Mouse (Mus musculus) thymus, adult 18-20 months (tissue): Measurements from ENCODE around the gene Myct1.

Experiments used
- DNase-seq, 2 experiments: peaks; one replicate each; pipeline ENCODE4 v3.0.0; 2022; ENCODE audit warnings: mixed read lengths in 2 of 2

Myct1 gene

GRCm38 (mm10) chr10:5593464-5593863, at the start of gene Myct1:
TSS of gene Myct1 (plus strand) at chr10:5593775.
- DNase-seq = no peak

GRCm38 (mm10) chr10:5546428-5546827, 47.1 kb upstream of the Myct1 start:
- no peak for DNase-seq

GRCm38 (mm10) chr10:5547769-5548168, 45.8 kb upstream of the Myct1 start:
- no peak for DNase-seq

GRCm38 (mm10) chr10:5548651-5549050, 44.9 kb upstream of the Myct1 start:
- no peak for DNase-seq

DNA sequence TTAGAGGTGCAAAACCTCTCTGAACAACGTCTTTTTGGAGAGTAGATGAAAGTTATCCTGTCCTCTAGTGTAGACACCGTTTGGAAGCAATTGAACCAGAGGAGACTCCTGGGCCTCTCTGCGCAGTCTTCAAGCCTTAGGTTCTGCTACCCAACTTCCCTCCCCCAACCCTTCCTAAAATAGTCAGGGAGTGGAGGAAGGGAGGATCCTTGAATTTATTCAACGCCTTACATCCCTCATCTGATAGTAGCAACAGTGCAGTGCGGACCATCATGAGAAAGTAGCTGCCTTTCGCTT, 43.8 kb upstream of the Myct1 start:
- no peak for DNase-seq

DNA sequence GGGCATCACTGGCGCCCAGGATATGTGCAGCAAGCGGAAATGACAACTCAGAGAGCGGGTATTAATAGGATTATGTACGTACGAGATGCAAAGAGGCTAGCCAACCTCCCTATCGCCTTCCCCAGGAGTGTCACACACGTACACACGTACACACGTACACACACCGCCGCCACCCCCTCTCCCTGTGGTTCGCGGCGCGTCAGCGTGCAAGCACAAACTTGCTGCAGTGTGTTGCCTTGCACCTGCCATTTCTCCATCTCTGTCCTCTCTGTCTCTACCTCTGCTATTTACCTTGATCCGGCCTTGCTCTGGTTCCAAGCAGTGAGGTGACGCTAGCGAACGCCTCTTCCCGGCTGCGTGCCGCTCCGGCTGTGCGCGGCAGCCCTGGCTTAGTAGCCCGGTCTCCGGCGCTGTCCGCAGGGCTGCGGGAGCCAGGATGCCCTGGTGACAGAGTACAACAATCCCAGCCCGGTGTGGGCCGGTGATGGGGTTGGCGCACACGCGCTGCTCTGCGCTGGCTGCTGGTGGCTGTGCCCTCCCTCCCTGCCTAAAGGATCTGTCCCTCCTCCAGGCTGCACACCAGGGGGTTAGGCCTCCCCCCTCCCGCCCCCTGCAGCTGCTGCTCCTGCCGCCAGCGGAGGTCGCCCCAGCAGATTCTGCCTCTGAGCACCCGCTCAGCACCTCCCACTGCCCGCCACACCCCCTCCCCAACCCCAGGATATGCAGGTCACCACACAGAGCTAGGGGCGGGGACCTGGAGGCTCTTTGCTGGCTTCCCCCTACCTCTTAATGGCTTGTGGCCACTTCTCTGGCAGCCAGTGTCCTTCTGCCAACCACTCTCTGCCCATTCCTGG, 43.2 kb upstream of the Myct1 start:
- peak; percentile 17 to 31 for DNase-seq

GRCm38 (mm10) chr10:5551382-5551781, 42.2 kb upstream of the Myct1 start, which contains the start of gene Syne1:
TSS of gene Syne1 (minus strand) at chr10:5551482.
- no peak for DNase-seq

GRCm38 (mm10) chr10:5554941-5555340, 38.6 kb upstream of the Myct1 start:
- no peak for DNase-seq

- no peak for DNase-seq
Measured at GRCm38 (mm10) chr10:5558808-5559207, 34.8 kb upstream of the Myct1 start.

- DNase-seq = no peak
Measured at GRCm38 (mm10) chr10:5560526-5560925, 33.0 kb upstream of the Myct1 start.

DNA sequence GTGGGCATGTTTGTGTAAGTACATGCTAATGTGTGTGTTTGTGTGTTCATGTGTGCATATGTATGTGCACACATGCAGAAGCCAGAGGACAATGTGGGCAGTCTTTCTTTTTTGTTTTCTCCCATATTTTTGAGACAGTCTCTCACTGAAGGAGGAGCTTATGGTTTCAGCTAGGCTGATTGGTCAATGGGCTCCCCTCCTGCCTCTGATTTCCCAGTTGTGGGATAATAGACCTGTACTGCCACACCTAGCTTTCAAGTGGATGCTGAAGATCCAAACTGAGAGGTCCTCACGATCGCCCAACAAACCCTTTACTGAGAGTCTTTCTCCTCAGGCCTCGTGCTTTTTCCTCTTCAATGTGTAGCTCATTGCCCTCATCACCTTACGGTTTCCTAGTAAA, 31.9 kb upstream of the Myct1 start:
- DNase-seq = no peak

DNA sequence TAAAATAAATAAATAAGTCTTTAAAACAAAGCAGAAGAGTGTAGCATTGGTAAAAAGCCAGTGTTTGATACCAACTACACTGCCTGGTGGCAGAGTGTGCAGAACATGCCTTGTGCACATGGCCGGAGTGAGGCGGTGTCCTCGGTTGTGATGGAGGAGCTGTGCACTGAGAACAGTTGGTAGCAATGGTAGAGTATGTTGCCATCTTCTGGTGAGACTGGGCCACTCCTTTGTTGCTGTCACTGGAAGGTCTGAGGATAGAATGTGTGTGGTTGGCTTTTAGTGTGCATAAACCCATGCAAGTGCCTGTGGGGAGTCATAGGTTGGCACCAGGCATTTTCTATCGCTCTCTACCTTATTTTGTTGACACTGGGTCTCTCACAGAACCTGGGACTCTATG, 24.6 kb upstream of the Myct1 start:
- no peak for DNase-seq

DNA sequence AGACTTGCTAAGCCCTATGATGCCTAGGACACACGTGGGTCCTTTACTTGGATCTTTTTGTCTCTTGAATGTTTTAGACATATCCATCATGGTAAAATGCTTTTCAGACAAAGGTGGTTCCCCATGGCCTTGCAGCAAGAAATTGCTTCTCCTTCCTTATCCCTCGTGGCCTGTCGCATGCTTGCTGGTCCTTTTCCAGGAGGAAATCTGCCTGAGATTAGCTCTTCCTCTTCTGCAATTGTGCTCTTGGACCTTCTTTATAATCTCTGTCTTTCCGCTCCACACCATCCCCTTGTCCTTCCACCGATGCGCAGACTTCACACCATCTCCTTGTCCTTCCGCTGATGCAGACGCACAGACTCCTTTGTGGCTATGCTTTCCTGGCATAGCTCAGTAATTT, 23.5 kb upstream of the Myct1 start:
- no peak for DNase-seq

GRCm38 (mm10) chr10:5571332-5571731, 22.2 kb upstream of the Myct1 start:
- DNase-seq = no peak

DNA sequence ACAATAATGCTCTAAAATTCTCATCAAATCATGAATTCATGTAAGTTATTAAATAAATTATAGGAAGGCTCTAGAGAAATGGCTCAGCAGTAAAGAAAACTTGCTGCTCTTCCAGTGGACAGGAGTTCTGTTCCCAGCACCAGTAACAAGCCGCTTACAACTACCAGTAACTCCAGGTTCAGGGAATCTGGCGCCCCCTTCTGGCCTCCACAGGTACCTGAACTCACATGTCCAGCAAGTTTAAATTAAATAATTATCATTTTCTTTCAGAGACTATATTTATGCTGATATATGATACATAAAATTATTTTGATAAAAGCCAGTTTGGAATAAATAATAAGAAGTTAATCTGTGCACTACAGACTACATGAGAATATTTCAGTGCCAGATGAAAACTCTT, 20.2 kb upstream of the Myct1 start:
- DNase-seq = no peak

- no peak for DNase-seq
Measured at GRCm38 (mm10) chr10:5591061-5591460, 2.5 kb upstream of the Myct1 start.

DNA sequence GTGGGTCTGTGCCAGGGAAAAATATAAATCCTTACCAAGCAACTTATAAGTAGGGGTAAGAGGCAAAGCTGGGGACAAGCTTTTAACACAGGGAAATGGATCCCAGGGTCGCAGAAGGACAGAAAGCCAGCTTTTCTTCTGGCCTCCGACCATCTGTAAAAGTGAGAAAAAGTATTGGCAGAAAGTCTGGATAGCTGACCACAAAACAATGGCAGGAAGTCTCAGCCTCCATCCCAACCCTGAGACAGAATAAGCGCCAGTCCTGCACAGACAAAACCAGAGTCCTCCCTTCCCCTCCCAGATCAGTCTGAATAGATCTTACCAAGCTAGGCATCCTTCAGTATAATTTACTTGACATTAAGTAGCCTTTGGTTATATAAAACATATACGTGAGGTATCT, 1.6 kb upstream of the Myct1 start:
- no peak for DNase-seq

DNA sequence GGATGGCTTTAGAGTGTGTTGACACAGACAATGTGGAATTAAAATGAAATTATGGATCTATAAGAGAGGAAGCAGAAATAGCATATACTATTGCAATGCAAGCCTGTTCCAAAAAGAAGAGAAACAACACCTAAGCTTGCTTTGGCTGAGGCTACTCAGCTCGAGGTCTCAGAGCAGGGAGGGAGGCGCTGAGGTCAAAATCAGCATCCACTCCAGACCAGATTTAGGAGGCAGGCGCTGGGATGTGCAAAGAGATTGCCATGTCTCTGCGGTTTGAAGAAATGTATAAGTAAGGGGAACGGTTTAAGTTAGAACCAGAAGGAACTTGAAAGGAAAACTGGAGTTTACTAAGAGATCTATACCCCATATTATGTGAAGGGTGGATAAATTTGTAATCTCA, 882 bp downstream of the Myct1 start:
- no peak for DNase-seq

DNA sequence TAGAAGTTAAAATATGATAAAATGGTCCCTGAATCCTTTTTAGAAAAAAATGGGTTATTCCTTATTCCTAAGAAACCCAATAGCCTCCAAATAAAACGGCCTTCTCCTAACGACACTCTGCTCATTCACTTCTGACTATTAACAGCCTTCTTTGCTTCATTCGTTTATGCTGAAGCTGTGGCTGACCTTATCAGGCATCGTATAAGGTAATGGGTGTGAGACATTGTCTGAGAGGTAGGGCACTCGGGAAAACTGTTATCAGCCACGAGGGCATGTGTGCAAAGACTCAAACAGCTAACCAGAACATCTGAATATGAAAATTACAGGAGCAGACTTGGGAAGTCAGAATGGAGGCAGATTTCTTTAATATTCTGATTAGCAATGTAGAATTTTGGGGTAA, 3.0 kb downstream of the Myct1 start:
- DNase-seq = no peak

DNA sequence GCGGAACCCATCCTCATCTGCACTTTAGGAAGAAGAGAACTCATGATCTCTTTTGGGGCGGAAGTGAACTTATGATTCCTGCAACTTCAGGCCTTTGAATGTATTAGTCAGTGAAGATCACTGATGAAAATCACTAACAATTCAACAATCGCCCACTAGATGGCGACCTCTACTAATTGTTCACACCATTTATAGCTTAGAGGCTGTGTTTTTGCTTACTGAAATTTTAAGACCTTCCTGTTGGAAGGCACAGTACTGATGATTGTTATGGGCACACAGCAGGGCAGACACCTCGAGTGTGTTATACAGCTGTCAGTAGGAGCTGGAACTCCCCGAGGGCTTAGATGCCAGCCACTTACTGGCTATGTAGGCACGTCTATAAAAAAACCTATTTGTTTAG, 6.5 kb downstream of the Myct1 start:
- DNase-seq = no peak

DNA sequence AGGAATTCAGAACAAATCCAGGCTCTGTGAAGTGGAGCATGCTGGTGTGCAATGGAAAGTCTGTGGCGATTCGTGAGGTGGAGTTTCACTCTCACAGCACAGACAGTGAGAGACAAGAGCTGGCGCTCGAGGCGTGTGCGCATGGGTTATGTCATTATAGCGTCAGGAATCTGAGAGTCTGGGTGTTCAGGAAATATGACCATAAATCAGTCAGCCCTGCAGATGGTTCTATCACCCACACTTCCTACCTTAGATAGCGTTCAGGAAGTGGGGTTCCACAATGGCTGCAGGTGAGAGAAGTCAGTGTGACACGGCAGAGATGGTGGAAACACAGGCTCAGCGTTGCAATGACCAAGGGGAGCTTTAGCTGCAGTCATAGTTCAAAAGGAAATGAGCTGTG, 9.9 kb downstream of the Myct1 start:
- DNase-seq = no peak

DNA sequence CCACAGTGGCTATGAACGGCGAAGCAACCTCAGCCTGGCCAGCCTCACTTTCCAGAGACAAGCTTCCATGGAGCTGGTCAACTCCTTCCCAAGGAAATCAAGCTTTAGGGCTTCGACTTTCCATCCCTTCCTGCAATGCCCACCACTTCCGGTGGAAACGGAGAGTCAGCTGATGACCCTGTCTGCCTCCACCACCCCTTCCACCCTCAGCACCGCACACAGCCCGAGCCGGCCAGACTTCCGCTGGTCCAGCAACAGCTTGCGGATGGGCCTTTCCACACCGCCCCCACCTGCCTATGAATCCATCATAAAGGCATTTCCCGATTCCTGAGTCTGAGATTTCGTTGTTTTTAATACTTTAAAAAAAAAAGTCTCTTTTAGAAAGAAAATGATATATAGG, 10.8 kb downstream of the Myct1 start:
- no peak for DNase-seq

DNA sequence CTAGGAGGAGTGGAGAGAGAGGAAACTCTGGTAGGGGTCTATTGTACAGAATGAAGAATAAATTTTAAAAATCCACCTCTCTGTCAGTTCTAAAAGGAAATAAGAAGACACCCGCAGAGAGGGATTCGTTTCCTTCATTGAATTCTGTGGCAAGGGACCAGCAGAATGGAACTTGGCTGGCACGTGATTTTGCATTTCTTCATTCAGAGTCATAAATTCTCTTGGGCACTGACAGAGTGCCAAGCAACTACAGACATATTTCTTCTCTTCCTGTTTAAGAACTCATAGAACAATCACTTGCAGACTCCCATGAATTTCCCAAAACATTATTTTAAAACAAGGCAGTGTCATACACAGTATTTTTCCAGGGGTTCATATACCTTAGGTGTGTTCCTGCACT, 15.3 kb downstream of the Myct1 start:
- DNase-seq = no peak

DNA sequence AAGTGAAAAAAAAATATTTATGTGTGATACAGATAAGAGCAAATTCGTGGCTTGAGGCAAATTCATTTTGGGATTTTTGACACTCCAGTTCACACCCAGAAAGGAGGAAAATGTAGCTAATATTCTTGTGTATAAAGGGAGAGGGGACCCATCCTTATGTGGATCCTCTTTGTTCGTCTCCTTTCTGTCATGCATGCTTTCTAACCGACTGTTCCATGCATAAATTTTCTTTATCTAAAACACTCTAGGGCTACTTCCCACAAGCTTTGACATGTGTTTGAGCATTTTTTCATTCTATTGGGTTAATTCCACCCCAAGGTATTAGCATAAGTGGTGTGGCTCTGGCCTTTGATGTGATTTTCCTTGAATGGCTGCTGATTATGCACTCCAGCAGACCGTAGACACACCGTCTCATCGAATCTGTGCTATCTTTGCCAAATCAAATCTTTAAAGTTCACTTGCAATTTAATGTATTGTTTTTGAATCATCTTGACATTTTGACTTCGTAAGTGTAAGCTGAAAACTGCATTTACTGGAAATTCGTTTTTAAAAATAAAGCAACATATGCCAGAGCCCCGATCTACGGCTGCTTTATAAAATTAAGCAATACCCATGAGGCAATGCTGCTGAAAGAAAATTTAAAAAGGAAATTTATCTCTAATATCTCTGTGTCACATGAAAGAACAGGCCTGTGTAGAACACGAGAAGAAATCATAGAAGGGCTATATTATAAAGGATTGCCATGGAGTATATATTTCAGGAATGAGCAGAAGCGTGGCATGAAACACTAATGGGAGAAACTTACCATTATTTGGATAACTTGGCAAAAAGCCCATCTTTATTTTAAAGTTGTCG, 21.8 kb downstream of the Myct1 start:
- no peak for DNase-seq
